8 mouse cellular contexts compared by ENCODE assay signal in genomic region chr3:86545945-86546344, GRCm38 (mm10). TPM values are rescaled to one million over a fixed set of nuclear protein-coding genes. Genes with fewer than 3 reads are reported as not detected.
DNase-seq lines count a peak whose midpoint lies in the region; ATAC-seq and TF ChIP-seq lines count a peak whose summit lies in the region.

No protein-coding gene starts in this region.

- no peak for DNase-seq in layer of hippocampus, adult 2 months (ENCODE audit: low spot score in 2 of 2)
- no peak for DNase-seq in layer of hippocampus, postnatal 25 days (ENCODE audit: extremely low spot score in 1 of 2, low spot score in 1 of 2)
- DNase-seq in intestine, embryonic 14.5 days (ENCODE audit: low spot score) = peak; percentile 63
- DNase-seq in naive thymus-derived CD4-positive, alpha-beta T cell, adult 2 months (ENCODE audit: low read depth) = peak; percentile 20
- no peak for DNase-seq in adrenal gland, postnatal 4 days (ENCODE audit: low spot score in 2 of 2)
- DNase-seq in ovary, postnatal 14 days (ENCODE audit: low spot score) = no peak

- ATAC-seq in embryonic facial prominence, embryonic 15.5 days (ENCODE audit: insufficient number of reproducible peaks, low FRiP score, low TSS enrichment, low read depth) = no peak
- ATAC-seq in intestine, embryonic 14.5 days (replicated peaks; ENCODE audit: low FRiP score, low TSS enrichment, low read depth) = no peak
- ATAC-seq in cerebellum, adult (ENCODE audit: insufficient number of reproducible peaks, low FRiP score, low TSS enrichment) = no peak

- peaks cover 14% of the 10 kb centered on the region for H3K4me1 ChIP-seq in embryonic facial prominence, embryonic 15.5 days
- H3K4me1 ChIP-seq in intestine, embryonic 14.5 days (replicated peaks; ENCODE audit: control insufficient read depth, insufficient read depth, low read length) = no peaks in the 10 kb centered on the region; the same call in 1 of the 2 replicates

- H3K36me3 ChIP-seq in embryonic facial prominence, embryonic 15.5 days = no peaks in the 10 kb centered on the region
- H3K36me3 ChIP-seq in intestine, embryonic 14.5 days (ENCODE audit: control insufficient read depth, insufficient read depth, low read length) = no peaks in the 10 kb centered on the region

- no peaks in the 10 kb centered on the region for H3K9me3 ChIP-seq in embryonic facial prominence, embryonic 15.5 days (replicated peaks)
- H3K9me3 ChIP-seq in intestine, embryonic 14.5 days (ENCODE audit: control insufficient read depth, low read length) = no peaks in the 10 kb centered on the region

- peak overlapping the region; percentile 61 for H3K4me2 ChIP-seq in embryonic facial prominence, embryonic 15.5 days (replicated peaks)
- peak overlapping the region; percentile 47 for H3K4me2 ChIP-seq in intestine, embryonic 14.5 days (ENCODE audit: low read length)

- no peak overlapping the region for H3K27ac ChIP-seq in layer of hippocampus, adult 2 months
- peak overlapping the region; percentile 93 for H3K27ac ChIP-seq in embryonic facial prominence, embryonic 15.5 days (replicated peaks)
- H3K27ac ChIP-seq in intestine, embryonic 14.5 days (ENCODE audit: low read depth) = peak overlapping the region; percentile 99

- H3K27me3 ChIP-seq in embryonic facial prominence, embryonic 15.5 days = peaks cover 16% of the 10 kb centered on the region; the same call in 1 of the 2 replicates
- 0 out of 2 replicates have a peak, but pooled peaks cover 1% of the 10 kb centered on the region for H3K27me3 ChIP-seq in intestine, embryonic 14.5 days (replicated peaks; ENCODE audit: control insufficient read depth, insufficient read depth, low read length)

- WGBS in embryonic facial prominence, embryonic 15.5 days = 9% methylated on average over 5 of the region's 5 CpGs
- 11% methylated on average over 5 of the region's 5 CpGs for WGBS in intestine, embryonic 14.5 days

- peak overlapping the region; percentile 54 for H3K4me3 ChIP-seq in layer of hippocampus, adult 2 months
- H3K4me3 ChIP-seq in embryonic facial prominence, embryonic 15.5 days (replicated peaks) = peak overlapping the region; percentile 57
- peak overlapping the region; percentile 67 for H3K4me3 ChIP-seq in intestine, embryonic 14.5 days (ENCODE audit: low read depth, low read length)

- TF ChIP-seq CTCF in layer of hippocampus, adult 2 months (conservative IDR thresholded peaks at IDR 0.05) = no peak

- peak overlapping the region; percentile 66 for H3K9ac ChIP-seq in embryonic facial prominence, embryonic 15.5 days
- H3K9ac ChIP-seq in intestine, embryonic 14.5 days (ENCODE audit: low read length) = peak overlapping the region; percentile 99

RNA-seq across cellular contexts. Expression of gene Mab21l2, which starts 2.5 kb away (rescaled TPM):
- total RNA-seq in layer of hippocampus, adult 2 months (2021) = not detected
- total RNA-seq in layer of hippocampus, postnatal 25 days (2021) = not detected
- polyA plus RNA-seq in embryonic facial prominence, embryonic 15.5 days (2015; fragmentation: Nextera tagmentation; extraction: Ambion mirVana) = 75.4 and 81.5 TPM in 2 replicates
- polyA plus RNA-seq in intestine, embryonic 14.5 days (2014; fragmentation: Nextera tagmentation; extraction: Ambion mirVana) = 178 and 220 TPM in 2 replicates
- total RNA-seq in adrenal gland, postnatal 4 days (2021) = 10 to 100 TPM; 11.9 to 13.4 TPM

Comparison
In these comparisons a context has a peak if more than half of its experiments do, and no peak if none do; other contexts are left out.
1. DNase-seq: peak in intestine, embryonic 14.5 days (single experiment) and naive thymus-derived CD4-positive, alpha-beta T cell, adult 2 months (single experiment); none in layer of hippocampus, adult 2 months (0 of 2), layer of hippocampus, postnatal 25 days (0 of 2), adrenal gland, postnatal 4 days (0 of 2) and ovary, postnatal 14 days (single experiment).
2. RNA of gene Mab21l2, which starts 2.5 kb away (total RNA-seq): 11.9 to 13.4 TPM in adrenal gland, postnatal 4 days; not detected in layer of hippocampus, adult 2 months and not detected in layer of hippocampus, postnatal 25 days; every median in the first group is over 10 times any median in the second.
3. Peak in every context shown above with its lines, with median percentiles within 50 percentile points of each other: H3K4me3 ChIP-seq.